Mouse (Mus musculus) cerebellum, postnatal 10 days (tissue): ENCODE data around the gene B4gat1.

Experiments used
- DNase-seq, 2 experiments: peaks; one replicate each; pipeline ENCODE4 v3.0.0; 2021; ENCODE audit warnings: mixed read lengths in 2 of 2

Gene B4gat1

DNA sequence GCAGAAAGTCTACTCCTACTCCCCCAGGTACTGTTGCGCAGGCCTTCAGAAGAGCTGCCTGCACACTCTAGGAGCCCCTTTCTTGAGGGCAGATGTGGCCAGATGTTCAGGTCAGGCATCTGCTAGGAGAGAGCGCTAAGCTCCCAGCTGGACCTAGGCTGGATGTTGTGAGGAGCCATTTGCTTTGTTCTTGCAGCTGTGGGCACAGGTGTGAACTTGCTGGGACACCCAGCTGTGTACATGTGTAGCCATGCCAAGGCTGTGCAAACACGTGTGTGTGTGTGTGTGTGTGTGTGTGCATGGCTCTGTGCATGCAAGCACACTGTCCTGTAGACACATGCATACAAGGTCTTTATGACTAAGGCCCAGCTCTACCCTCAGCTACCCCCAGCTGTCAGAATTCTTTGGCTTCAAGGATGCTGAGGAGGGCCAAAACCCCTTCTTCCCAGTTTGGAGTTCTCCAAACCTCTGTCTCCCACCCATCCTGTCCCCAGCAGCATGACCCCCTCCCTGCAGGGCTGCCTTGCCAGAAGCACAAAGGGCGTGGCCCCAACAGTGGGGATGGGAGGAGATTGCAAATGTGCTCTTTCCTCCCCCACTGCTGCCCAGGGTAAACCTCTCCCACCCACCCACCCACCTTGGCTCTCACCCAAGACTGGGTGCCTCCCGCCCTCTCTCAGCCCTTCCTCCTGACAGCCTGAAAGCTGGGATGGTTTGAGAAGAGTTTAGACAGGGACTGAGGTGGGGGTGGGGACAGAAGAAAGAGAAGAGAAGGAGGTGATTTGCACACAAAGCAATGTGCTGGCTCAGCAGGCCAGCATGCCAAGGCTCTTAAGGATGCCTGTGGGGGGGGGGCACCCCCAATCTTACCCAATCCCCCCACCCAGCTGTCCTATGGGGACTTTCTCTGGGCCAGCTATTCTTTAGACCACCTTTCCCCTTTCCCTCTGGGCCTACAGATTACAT is 22.0 kb downstream of the B4gat1 start:
- DNase-seq = no peak

DNA sequence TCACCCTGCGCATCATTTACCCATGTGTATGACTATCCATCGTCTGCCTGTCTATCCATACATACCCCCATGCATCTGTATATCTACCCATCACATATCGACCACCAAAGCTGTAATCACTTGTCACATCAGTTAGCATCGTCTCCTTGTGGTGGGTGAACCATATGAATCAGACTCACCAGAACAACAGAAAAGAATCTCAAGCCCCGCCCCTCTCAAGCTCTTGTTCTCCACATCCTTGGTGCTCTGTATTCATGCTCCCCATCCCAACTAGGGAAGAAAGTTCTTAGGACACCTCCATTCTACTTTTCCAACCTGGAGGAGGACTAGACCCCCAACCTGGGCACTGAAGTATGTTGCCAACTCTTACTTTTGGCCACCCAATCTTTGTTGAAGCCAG is 23.4 kb downstream of the B4gat1 start:
- DNase-seq = no peak

DNA sequence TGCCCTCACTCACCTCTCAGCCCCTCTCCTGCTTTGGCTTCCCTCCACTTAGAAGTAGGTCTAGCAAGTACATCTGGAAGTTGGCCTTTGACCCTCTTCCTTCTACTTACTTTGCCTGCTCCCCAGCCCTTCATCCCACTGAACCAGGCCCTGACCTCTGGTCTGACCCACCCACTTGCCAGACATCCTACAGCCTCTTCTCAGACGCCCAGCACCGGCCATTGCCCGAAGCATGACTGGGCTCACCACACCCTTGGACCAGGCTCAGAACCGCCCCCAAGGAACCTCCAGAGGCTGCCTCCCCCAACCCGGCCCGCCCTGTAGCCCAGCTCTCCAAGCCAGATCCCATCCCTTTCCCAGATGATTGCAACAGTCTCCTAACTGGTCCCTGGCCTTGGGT is 23.8 kb downstream of the B4gat1 start:
- DNase-seq = no peak

GRCm38 (mm10) chr19:5065104-5065503 is 26.5 kb downstream of the B4gat1 start:
- DNase-seq = peak in 1 of 2 experiments; percentile 46

GRCm38 (mm10) chr19:5067040-5067799 is 28.6 kb downstream of the B4gat1 start:
- DNase-seq = no peak

- peak; percentile 73 to 81 for DNase-seq
These were observed 29.4 kb downstream of the B4gat1 start, which contains the start of gene Cd248 for GRCm38 (mm10) chr19:5067867-5068569. TSS of gene Cd248 (plus strand) at chr19:5068078.

DNA sequence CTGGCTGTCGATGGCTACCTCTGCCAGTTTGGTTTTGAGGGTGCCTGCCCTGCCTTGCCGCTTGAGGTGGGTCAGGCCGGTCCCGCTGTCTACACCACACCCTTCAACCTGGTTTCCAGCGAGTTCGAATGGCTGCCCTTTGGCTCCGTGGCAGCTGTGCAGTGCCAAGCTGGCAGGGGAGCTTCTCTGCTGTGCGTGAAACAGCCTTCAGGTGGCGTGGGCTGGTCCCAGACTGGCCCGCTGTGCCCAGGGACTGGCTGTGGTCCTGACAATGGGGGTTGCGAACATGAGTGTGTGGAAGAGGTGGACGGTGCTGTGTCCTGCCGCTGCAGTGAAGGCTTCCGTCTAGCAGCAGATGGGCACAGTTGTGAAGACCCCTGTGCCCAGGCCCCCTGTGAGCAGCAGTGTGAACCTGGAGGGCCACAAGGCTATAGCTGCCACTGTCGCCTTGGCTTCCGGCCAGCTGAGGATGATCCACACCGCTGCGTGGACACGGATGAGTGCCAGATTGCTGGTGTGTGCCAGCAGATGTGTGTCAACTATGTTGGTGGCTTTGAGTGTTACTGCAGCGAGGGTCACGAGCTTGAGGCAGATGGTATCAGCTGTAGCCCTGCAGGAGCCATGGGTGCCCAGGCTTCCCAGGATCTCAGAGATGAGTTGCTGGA is 30.1 kb downstream of the B4gat1 start:
- peak; percentile 57 to 58 for DNase-seq

- DNase-seq = no peak
These were observed 30.9 kb downstream of the B4gat1 start for GRCm38 (mm10) chr19:5069486-5069885.

- DNase-seq = no peak
These were observed 31.4 kb downstream of the B4gat1 start for GRCm38 (mm10) chr19:5069978-5070377.

GRCm38 (mm10) chr19:5071077-5071476 is 32.5 kb downstream of the B4gat1 start:
- DNase-seq = no peak

DNA sequence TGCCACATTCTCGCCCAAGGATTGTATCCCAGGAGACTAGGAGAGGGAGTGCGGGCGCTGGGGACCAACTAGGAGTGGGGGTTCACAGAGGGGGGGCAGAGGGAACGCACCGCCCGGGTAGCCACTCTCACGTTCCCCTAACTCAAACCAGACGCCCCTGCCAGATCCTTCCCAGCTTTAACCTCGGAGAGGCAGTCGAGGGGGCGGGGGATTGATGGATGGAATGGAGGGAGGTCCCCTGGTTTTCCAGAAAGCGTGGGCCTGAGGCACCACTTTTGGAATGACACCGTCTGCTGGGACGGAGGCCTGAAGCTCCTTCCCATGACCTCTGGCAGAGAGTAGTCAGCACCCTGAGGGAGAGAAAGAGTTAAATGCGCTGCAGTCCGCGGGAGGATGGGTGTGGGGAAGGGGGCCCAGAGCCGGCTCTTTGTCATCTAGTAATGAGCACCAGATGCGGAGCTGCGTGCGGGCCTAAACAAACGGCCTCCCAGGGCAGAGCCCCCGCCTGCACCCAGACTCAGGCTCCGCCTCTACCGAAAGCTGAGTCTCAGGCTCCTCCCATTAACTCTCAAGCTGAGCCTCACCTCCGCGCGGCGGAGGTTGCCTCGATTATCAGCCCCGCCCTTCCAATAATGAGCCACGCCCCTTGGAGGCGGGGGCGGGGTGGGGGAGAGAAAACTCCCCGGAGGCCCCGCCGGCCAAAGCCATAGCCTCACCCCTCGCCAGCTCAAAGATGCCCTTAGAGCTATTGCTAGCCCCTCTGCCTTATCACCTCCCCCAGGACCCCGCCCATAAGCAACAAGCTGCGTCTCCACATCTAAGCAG is 33.1 kb downstream of the B4gat1 start:
- peak; percentile 46 to 55 for DNase-seq

DNA sequence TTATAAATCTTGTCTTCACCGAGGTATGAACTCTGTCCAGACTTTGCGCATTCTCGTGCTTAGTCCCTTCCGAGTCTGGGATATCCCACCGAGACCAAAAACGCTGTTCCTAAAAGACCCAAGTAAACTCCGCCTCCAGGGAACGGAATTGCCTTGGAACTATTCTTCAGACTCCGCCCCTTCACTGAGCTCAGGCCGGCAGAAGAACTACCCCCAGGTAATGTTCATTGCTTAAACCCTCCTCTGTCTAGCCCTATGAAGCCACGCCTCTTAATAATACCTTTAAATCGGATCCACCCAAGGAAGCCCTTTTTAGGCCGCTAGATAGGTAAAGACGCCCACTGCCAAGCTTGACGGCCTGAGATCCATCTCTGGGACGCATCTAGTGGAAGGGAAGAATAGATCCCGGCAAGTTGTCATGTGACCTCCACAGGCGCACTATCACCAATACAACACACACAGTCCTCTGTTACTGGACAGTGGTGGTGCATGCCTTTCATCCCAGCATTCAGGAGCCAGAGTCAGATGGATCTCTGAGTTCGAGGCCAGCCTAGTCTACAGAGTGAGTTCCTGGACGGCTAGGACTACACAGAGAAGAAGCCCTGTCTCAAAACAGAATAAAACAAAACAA is 33.9 kb downstream of the B4gat1 start:
- DNase-seq = no peak

GRCm38 (mm10) chr19:5073028-5073427 is 34.4 kb downstream of the B4gat1 start:
- peak; percentile 80 to 82 for DNase-seq

DNA sequence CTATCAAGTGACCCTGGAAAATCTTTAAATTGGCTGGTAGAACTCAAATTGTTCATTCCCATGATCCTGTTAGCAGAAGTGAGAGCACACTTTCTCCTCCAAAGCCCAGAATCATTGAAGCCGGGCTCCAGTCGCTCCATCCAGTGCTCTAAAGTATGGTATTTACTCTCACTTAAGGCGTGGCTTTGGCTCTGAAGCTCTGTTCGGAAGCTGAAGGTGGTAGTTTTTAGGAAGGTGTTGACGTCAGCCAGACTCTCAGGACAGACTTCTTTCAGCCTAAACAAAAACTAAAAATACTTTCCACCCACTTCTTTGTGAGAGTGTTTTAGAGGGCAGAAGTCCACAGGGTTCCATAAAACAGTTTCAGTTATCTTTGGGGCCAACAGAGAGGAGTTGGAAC is 34.9 kb downstream of the B4gat1 start:
- DNase-seq = no peak

- no peak for DNase-seq
These were observed 40.7 kb downstream of the B4gat1 start for GRCm38 (mm10) chr19:5079279-5079678.

DNA sequence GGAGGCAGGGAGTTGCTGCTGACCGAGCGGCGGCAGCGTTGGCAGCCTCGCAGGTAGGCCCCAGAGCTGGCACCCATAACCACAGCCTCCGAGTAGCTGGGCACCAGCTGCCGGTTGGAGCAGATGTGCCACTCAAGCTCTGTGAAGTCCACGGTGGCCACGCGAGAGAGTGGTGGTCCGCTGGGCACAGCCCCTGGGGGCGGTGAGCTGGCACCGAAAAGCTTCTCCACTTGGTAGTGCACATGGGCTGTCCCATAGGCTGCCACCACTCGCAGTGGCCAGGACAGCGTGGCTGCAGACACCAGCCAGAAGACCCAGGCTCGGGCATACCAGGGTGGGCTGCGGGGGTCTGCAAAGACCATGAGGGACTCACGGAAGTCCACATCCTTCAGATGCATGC is 43.4 kb downstream of the B4gat1 start:
- DNase-seq = no peak

- peak in 1 of 2 experiments; percentile 44 for DNase-seq
These were observed 44.0 kb downstream of the B4gat1 start for GRCm38 (mm10) chr19:5082596-5082995.

GRCm38 (mm10) chr19:5083961-5084833 is 45.6 kb downstream of the B4gat1 start:
- no peak for DNase-seq

GRCm38 (mm10) chr19:5084834-5085144 is 46.2 kb downstream of the B4gat1 start:
- peak in 1 of 2 experiments; percentile 56 for DNase-seq
